Mouse (Mus musculus) midbrain, embryonic 15.5 days (tissue): ENCODE results near the gene Olfr1509. TPM values are rescaled to one million over a fixed set of nuclear protein-coding genes. Genes with fewer than 3 reads are reported as not detected.
"Not testable (repeated sequence)": the region's sequence is repeated elsewhere in the genome, so short reads cannot be mapped to it uniquely, and the experiment has no call there.

Source experiments
- ATAC-seq: fragments of 200-750 bp; cut with Nextera tagmentation; replicated peaks from 2 replicates; pipeline ENCODE4 v1.8.0; 2017; ENCODE audit warnings: moderate TSS enrichment
- H3K27ac ChIP-seq: fragments of 300-500 bp; sonication (generic); 2 replicates; pipeline ENCODE4 v1.5.1; 2015; ENCODE audit warnings: mild to moderate bottlenecking, inconsistent platforms
- H3K27me3 ChIP-seq: fragments of 300-500 bp; sonication (generic); replicated peaks from 2 replicates; pipeline ENCODE4 v1.6.1; 2015; ENCODE audit warnings: inconsistent platforms
- H3K36me3 ChIP-seq: fragments of 300-500 bp; sonication (generic); replicated peaks from 2 replicates; pipeline ENCODE4 v1.6.1; 2015; ENCODE audit warnings: inconsistent platforms
- H3K4me1 ChIP-seq: fragments of 300-500 bp; sonication (generic); 2 replicates; pipeline ENCODE4 v1.6.1; 2015; ENCODE audit warnings: inconsistent platforms
- H3K4me2 ChIP-seq: fragments of 300-500 bp; sonication (generic); 2 replicates; pipeline ENCODE4 v1.6.1; 2015; ENCODE audit warnings: inconsistent platforms, mild to moderate bottlenecking, moderate library complexity
- H3K4me3 ChIP-seq: fragments of 300-500 bp; sonication (generic); 2 replicates; pipeline ENCODE4 v1.5.1; 2015; ENCODE audit warnings: mild to moderate bottlenecking, inconsistent platforms
- H3K9ac ChIP-seq: fragments of 300-500 bp; sonication (generic); 2 replicates; pipeline ENCODE4 v1.6.1; 2015; ENCODE audit warnings: mild to moderate bottlenecking, inconsistent platforms
- H3K9me3 ChIP-seq: fragments of 300-500 bp; sonication (generic); 2 replicates; pipeline ENCODE4 v1.6.1; 2016; ENCODE audit warnings: inconsistent platforms
- WGBS: fragments of 180-500 bp; shearing (Covaris S2); methylation state at CpG from one replicate; pipeline ENCODE4 v1.1.7; 2015; ENCODE audit warnings: mixed read lengths; 5-methylcytosine and 5-hydroxymethylcytosine counted together
- polyA plus RNA-seq: library from polyadenylated mRNA; unstranded; fragments of >200 nt; fragmentation: Nextera tagmentation; extraction: Ambion mirVana; gene quantifications from 2 replicates; pipeline ENCODE4 v1.2.1, GENCODE M21; 2015

Olfr1509 gene
- not detected in 2 replicates for polyA plus RNA-seq

DNA sequence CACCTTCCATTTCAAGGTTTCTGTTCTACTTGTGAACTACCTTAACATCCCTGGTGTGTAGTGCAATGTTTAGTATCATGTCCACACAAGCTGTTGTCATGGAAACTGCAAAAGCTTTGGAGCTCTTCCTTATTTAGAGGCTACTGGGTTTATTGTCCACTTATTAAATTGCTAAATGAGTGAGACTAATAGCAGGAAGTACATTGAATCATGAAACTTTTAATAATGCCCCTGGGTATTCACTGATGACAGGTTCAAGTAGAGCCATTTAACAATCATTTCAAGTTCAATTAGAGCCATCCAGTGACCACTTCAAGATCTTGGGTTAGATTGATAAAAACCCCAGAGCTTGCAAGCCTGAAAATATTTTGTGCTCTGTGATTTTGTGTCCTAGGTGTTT is at the start of gene Olfr1509:
Gene Olfr1509, plus strand, starts transcription at position 301 of the 400 bp plus-strand sequence.
- Histone ChIP-seq H3K4me2 (no peak within 1 kb of the TSS), H3K9me3 (no peaks in the 10 kb centered on the region), H3K36me3 (no peaks in the 10 kb centered on the region), H3K27ac (no peak within 1 kb of the TSS), H3K4me3 (no peak within 1 kb of the TSS), H3K9ac (no peak within 1 kb of the TSS), H3K4me1 (no peaks in the 10 kb centered on the region), H3K27me3 (no peaks in the 10 kb centered on the region)
- ATAC-seq = no peak

DNA sequence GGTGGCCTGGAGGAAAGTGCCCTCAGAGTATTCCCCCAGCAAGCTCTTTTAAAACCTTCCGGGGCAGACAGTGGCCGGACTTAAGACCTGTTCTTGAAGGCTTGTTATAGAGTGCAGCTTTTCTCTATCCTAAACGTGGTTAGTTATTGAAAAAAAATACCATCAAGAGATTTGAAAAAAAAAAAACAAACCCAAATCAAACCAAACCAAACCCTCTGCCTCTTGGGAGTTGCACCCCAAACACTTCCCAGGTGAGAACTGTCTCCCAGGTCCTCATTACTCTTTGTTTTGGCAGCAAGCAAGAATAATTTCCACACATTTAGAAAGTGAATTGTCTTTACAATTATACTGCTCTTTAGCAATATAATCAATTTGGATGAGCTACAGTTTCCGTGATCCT is 45.5 kb upstream of the Olfr1509 start, which contains the start of gene Olfr1511:
Gene Olfr1511, minus strand, starts transcription at position 101 of the 400 bp plus-strand sequence.
- Histone ChIP-seq H3K4me3 (no peak within 1 kb of the TSS), H3K36me3 (no peaks in the 10 kb centered on the region), H3K4me1 (no peaks in the 10 kb centered on the region), H3K9me3 (no peaks in the 10 kb centered on the region), H3K27me3 (no peaks in the 10 kb centered on the region), H3K9ac (no peak within 1 kb of the TSS), H3K4me2 (no peak within 1 kb of the TSS), H3K27ac (no peak within 1 kb of the TSS)
- 79% methylated on average over 4 of the region's 4 CpGs for WGBS
- no peak for ATAC-seq

DNA sequence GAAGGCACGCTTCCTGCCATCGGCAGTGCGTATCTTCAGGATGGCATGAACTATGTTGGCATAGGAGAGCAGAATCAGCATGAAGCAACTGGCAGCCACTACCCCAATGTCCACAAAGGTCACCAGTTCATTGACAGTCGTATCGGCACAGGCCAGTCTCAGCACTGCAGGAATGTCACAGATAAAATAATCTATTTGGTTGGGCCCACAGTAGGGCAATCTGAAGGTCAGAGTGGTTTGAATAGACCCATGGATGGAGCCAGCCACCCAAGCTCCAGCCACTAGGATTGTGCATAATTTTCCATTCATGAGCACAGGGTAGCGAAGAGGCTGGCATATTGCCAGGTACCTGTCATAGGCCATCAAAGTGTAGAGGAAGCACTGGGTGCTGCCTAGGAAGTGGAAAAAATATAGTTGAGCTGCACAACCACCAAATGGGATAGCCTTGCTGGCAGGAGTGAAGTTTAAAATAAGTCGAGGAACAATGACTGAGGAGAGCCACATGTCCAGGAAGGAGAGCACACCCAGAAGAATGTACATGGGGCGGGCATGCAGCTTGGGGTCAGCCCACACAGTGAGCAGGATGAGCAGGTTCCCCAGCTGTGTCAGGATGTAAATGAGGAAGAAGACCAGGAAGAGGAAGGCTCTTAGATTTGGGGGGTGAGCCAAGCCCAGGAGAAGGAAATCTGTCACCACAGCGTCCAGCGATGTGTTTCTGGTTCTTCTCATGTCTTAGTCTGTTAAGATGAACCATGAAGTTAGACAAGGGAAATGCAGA is 32.5 kb upstream of the Olfr1509 start:
- H3K27ac ChIP-seq, H3K9ac ChIP-seq, H3K4me3 ChIP-seq, H3K36me3 ChIP-seq, H3K4me2 ChIP-seq, H3K4me1 ChIP-seq, ATAC-seq, H3K9me3 ChIP-seq, H3K27me3 ChIP-seq: not testable (repeated sequence)
- WGBS = 84% methylated on average over 8 of the region's 10 CpGs

DNA sequence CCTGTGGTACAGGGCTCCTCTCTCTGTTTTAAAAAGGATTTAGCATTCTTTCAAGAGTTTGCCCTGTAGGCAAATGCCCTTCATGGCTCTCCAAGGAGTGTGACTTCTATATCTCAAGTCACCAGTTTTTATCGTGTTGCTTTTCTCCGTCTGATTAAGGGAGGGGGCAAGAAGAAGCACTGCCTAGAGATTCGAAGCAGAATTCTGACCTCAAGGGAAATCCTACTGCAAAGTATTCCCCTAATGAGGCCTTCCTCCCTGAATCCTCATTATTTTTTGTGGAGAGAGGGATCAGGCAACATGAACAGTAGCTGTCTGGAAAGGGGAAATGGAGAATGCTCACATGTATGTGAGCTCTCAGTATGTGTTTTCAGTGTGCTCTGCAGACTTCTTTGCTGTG is 28.5 kb upstream of the Olfr1509 start, which contains the start of gene Olfr1510:
Gene Olfr1510, minus strand, starts transcription at position 101 of the 400 bp plus-strand sequence.
- WGBS = 86% methylated on average over 3 of the region's 3 CpGs
- no peak within 1 kb of the TSS for H3K4me2 ChIP-seq
- no peak for ATAC-seq
- no peak within 1 kb of the TSS for H3K9ac ChIP-seq
- H3K4me1 ChIP-seq = no peaks in the 10 kb centered on the region
- H3K27ac ChIP-seq = no peak within 1 kb of the TSS
- no peaks in the 10 kb centered on the region for H3K9me3 ChIP-seq
- H3K4me3 ChIP-seq = no peak within 1 kb of the TSS
- H3K27me3 ChIP-seq = no peaks in the 10 kb centered on the region
- no peaks in the 10 kb centered on the region for H3K36me3 ChIP-seq

DNA sequence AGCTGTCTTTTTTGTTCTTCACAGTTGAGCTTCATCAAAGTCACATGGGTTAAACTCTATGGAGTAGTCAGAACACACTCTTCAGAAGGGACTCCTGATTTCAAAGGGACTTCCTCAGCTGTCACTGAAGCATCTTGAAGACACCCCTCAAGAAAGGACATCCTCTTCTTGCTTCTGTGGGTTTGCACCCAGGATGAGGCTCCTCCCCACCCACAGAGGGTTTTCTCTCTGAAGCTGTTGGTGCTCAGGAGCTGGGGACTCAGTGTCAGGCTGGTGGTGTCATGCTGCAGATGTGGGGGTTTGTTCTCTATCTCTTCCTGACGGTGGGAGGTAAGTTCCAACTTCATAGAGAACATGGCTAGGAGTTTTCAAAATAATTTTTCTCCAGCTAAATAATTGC is 15.1 kb upstream of the Olfr1509 start:
- ATAC-seq = no peak
- Histone ChIP-seq H3K9me3 (no peaks in the 10 kb centered on the region), H3K9ac (no peak overlapping the region), H3K36me3 (no peaks in the 10 kb centered on the region), H3K4me3 (no peak overlapping the region), H3K4me2 (no peak overlapping the region), H3K27me3 (no peaks in the 10 kb centered on the region), H3K27ac (no peak overlapping the region), H3K4me1 (no peaks in the 10 kb centered on the region)
- WGBS = 89% methylated on average over 1 of the region's 1 CpGs

DNA sequence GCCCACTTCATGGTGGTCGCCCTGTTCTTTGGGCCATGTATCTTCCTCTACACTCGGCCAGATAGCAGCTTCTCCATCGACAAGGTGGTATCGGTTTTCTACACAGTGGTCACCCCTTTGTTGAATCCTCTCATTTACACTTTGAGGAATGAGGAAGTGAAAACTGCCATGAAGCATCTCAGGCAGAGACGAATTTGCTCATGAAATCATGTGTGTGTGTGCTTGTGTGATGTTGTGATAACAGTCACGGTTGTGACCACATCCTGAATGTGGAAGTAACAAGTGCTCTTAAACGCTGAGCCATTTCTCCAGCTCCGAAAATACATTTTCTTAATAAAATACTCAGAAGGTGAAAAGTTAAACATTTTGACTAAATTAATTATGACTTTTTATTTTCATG is 8.3 kb downstream of the Olfr1509 start:
- H3K36me3 ChIP-seq = no peaks in the 10 kb centered on the region
- H3K4me3 ChIP-seq = no peak overlapping the region
- H3K4me1 ChIP-seq = no peaks in the 10 kb centered on the region
- H3K9ac ChIP-seq = no peak overlapping the region
- no peak for ATAC-seq
- no peak overlapping the region for H3K4me2 ChIP-seq
- WGBS = 91% methylated on average over 8 of the region's 8 CpGs
- H3K27me3 ChIP-seq = no peaks in the 10 kb centered on the region
- H3K9me3 ChIP-seq = no peaks in the 10 kb centered on the region
- no peak overlapping the region for H3K27ac ChIP-seq

DNA sequence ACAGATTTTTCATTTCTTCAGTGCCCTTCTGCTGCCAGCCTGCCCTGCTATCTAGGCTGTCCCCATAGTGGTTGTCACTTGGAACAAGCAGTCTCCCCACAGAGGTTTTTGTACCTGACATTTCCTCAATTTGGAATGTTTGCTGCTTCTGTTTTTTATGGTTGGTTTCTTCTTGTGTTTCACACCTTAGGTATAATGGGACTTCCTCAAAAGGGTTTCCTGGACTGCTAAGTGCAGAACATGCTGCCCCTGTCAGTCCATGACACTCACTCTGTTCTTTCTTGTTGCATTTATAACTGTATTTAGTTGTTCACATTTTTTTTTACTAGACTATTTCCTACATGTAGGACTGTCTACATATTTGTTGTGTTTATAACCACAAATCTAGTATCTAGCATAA is 19.1 kb downstream of the Olfr1509 start:
- H3K4me1 ChIP-seq = no peaks in the 10 kb centered on the region
- no peak overlapping the region for H3K4me3 ChIP-seq
- H3K4me2 ChIP-seq = no peak overlapping the region
- no peaks in the 10 kb centered on the region for H3K36me3 ChIP-seq
- no peaks in the 10 kb centered on the region for H3K9me3 ChIP-seq
- ATAC-seq = no peak
- no peaks in the 10 kb centered on the region for H3K27me3 ChIP-seq
- H3K27ac ChIP-seq = no peak overlapping the region
- no peak overlapping the region for H3K9ac ChIP-seq

DNA sequence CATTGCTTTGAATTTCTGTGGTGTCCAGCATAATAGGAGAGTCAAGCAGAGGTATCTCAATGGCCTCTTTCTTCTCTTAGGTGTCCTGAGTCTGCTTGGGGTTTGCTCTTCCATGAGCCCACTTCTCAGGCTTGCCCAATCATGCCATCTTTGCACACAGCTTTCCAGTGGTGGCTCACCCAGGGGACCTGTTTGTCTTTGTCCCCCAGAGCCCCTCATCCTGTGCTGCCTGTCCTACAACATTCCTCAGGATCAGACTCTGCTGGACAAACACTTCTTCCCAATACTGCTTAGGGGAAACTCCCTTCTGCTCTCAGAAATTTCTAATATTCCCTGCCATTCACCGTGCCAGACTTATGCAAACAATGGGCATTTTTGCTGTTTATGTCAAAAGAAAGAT is 22.9 kb downstream of the Olfr1509 start:
- Histone ChIP-seq H3K27ac (no peak overlapping the region), H3K4me2 (no peak overlapping the region), H3K4me3 (no peak overlapping the region), H3K4me1 (no peaks in the 10 kb centered on the region), H3K27me3 (no peaks in the 10 kb centered on the region), H3K9me3 (no peaks in the 10 kb centered on the region), H3K36me3 (no peaks in the 10 kb centered on the region), H3K9ac (no peak overlapping the region)
- WGBS = 80% methylated on average over 1 of the region's 1 CpGs
- ATAC-seq = no peak

DNA sequence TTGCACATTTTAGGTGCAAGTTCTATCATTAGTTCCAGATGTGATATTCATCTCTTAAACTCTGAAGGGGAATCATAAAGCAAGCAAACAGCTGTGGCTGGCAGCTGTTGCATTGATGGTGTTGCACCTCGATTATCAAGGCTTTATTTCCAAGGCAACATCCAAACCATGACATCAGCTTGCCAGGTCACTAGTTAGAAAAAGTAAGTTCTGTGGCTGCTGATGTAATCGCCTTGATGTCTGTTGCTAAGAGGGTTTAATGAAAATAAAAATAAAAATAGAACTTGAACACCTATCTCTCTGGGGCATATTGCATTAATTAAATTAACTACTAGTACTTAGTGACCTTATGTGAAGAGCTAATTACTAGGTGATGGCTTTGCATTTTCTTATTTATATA is 24.6 kb downstream of the Olfr1509 start, which contains the start of gene Olfr1508:
Gene Olfr1508, minus strand, starts transcription at position 101 of the 400 bp plus-strand sequence.
- 71% methylated on average over 2 of the region's 2 CpGs for whole genome bisulfite sequencing

DNA sequence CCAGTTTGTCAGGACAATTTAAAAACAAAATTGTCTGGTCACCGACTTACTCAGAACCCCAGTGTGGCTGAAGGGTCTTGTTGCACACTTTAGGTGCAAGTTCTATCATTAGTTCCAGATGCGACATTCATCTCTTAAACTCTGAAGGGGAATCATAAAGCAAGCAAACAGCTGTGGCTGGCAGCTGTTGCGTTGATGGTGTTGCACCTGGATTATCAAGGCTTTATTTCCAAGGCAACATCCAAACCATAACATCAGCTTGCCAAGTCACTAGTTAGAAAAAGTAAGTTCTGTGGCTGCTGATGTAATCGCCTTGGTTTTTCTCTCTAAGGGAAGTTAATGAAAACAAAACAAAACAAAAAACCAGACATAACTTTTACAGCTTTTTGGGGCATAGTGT is 52.7 kb downstream of the Olfr1509 start, which contains the start of gene Olfr1507:
Gene Olfr1507, minus strand, starts transcription at position 234 of the 400 bp plus-strand sequence.
- Histone ChIP-seq H3K4me2 (no peak within 1 kb of the TSS), H3K9ac (no peak within 1 kb of the TSS), H3K9me3 (no peaks in the 10 kb centered on the region), H3K27ac (no peak within 1 kb of the TSS), H3K4me1 (no peaks in the 10 kb centered on the region), H3K27me3 (no peaks in the 10 kb centered on the region), H3K36me3 (no peaks in the 10 kb centered on the region), H3K4me3 (no peak within 1 kb of the TSS)
- no peak for ATAC-seq
- 92% methylated on average over 4 of the region's 4 CpGs for WGBS

More for the DNA sequence above, 24.6 kb downstream of the Olfr1509 start, which contains the start of gene Olfr1508:
- no peak within 1 kb of the TSS for H3K9ac ChIP-seq
- H3K4me3 ChIP-seq = no peak within 1 kb of the TSS
- H3K9me3 ChIP-seq = no peaks in the 10 kb centered on the region
- no peak for ATAC-seq
- H3K36me3 ChIP-seq = no peaks in the 10 kb centered on the region
- H3K4me1 ChIP-seq = no peaks in the 10 kb centered on the region
- H3K4me2 ChIP-seq = no peak within 1 kb of the TSS
- H3K27me3 ChIP-seq = no peaks in the 10 kb centered on the region
- no peak within 1 kb of the TSS for H3K27ac ChIP-seq

Other genes starting within 250 kb of the Olfr1509 start
- 43.0 and 45.4 TPM in 2 replicates for gene Supt16, start 245.6 kb upstream of the Olfr1509 start, polyA plus RNA-seq
- 37.8 and 43.9 TPM in 2 replicates for gene Chd8, start 185.2 kb upstream of the Olfr1509 start, polyA plus RNA-seq
- 56.0 and 61.0 TPM in 2 replicates for gene Tox4, start 163.8 kb upstream of the Olfr1509 start, polyA plus RNA-seq
- 64.0 and 67.6 TPM in 2 replicates for gene Rab2b, start 163.4 kb upstream of the Olfr1509 start, polyA plus RNA-seq
- 50.2 and 54.7 TPM in 2 replicates for gene Mettl3, start 137.9 kb upstream of the Olfr1509 start, polyA plus RNA-seq
- 48.8 and 49.7 TPM in 2 replicates for gene Sall2, start 114.2 kb upstream of the Olfr1509 start, polyA plus RNA-seq
- gene Olfr1513, start 86.6 kb upstream of the Olfr1509 start, polyA plus RNA-seq = not detected in 2 replicates
- 0.08 and 0.18 TPM in 2 replicates for gene Olfr1512, start 63.8 kb upstream of the Olfr1509 start, polyA plus RNA-seq
- 0.12 and 0.38 TPM in 2 replicates for gene Olfr1511, start 45.6 kb upstream of the Olfr1509 start, polyA plus RNA-seq
- not detected in 2 replicates for gene Olfr1510, start 28.6 kb upstream of the Olfr1509 start, polyA plus RNA-seq
- not detected in 2 replicates for gene Olfr1508, start 24.5 kb downstream of the Olfr1509 start, polyA plus RNA-seq
- not detected in 2 replicates for gene Olfr1507, start 52.8 kb downstream of the Olfr1509 start, polyA plus RNA-seq